Mouse (Mus musculus) liver, postnatal 0 days (tissue): ENCODE measurements around the gene Acp2. TPM values are rescaled to one million over a fixed set of nuclear protein-coding genes. Genes with fewer than 3 reads are reported as not detected.

Source experiments
- ATAC-seq: fragments of 200-750 bp; cut with Nextera tagmentation; 2 replicates; pipeline ENCODE4 v1.8.0; 2017; ENCODE audit warnings: mild to moderate bottlenecking, moderate library complexity
- DNase-seq: peaks from one replicate; pipeline ENCODE4 v3.0.0-alpha.2; 2016
- H3K27ac ChIP-seq: fragments of 300-500 bp; sonication (generic); 2 replicates; pipeline ENCODE4 v1.5.1; 2014; ENCODE audit warnings: antibody characterized with exemption, moderate library complexity, mild to moderate bottlenecking, low read depth
- H3K27me3 ChIP-seq: fragments of 300-500 bp; sonication (generic); 2 replicates; pipeline ENCODE4 v1.6.1; 2014; ENCODE audit warnings: low read length, control low read depth, mixed read lengths; ENCODE audit not compliant: insufficient read depth
- H3K36me3 ChIP-seq: fragments of 300-500 bp; sonication (generic); replicated peaks from 2 replicates; pipeline ENCODE4 v1.6.1; 2014; ENCODE audit warnings: mild to moderate bottlenecking, control low read depth, low read length, moderate library complexity, mixed read lengths; ENCODE audit not compliant: insufficient read depth
- H3K4me1 ChIP-seq: fragments of 300-500 bp; sonication (generic); 2 replicates; pipeline ENCODE4 v1.6.1; 2014; ENCODE audit warnings: antibody characterized with exemption, mild to moderate bottlenecking, control low read depth; ENCODE audit not compliant: insufficient read depth
- H3K4me2 ChIP-seq: fragments of 300-500 bp; sonication (generic); 2 replicates; pipeline ENCODE4 v1.6.1; 2014; ENCODE audit warnings: low read depth, mild to moderate bottlenecking, low read length, moderate library complexity, mixed read lengths
- H3K4me3 ChIP-seq: fragments of 300-500 bp; sonication (generic); 2 replicates; pipeline ENCODE4 v1.5.1; 2014; ENCODE audit warnings: low read depth, low read length
- H3K9ac ChIP-seq: fragments of 300-500 bp; sonication (generic); replicated peaks from 2 replicates; pipeline ENCODE4 v1.6.1; 2014; ENCODE audit warnings: mild to moderate bottlenecking, moderate library complexity
- H3K9me3 ChIP-seq: fragments of 300-500 bp; sonication (generic); 2 replicates; pipeline ENCODE4 v1.6.1; 2016; ENCODE audit warnings: mild to moderate bottlenecking, control low read depth, low read length, mixed read lengths
- CTCF ChIP-seq: sonication (generic); IDR thresholded peaks from 2 replicates; pipeline ENCODE4 v1.5.1; 2016; ENCODE audit warnings: antibody characterized with exemption, low read depth
- EP300 ChIP-seq: IDR thresholded peaks from 2 replicates; pipeline ENCODE4 v1.6.1; 2016; ENCODE audit warnings: antibody characterized with exemption, low read depth, mild to moderate bottlenecking
- WGBS: fragments of 180-500 bp; shearing (Covaris S2); extraction: QIAGEN DNeasy Blood & Tissue Kit; methylation state at CpG from one replicate; pipeline ENCODE4 v1.1.7; 2014; ENCODE audit not compliant: insufficient replicate concordance; 5-methylcytosine and 5-hydroxymethylcytosine counted together
- polyA plus RNA-seq: library from polyadenylated mRNA; unstranded; fragments of >200 nt; fragmentation: Nextera tagmentation; extraction: Ambion mirVana; gene quantifications from 2 replicates; pipeline ENCODE4 v1.2.1, GENCODE M21; 2015

The Acp2 gene
- polyA plus RNA-seq, 1 experiment from 2014 or later: 14.1 TPM

DNA sequence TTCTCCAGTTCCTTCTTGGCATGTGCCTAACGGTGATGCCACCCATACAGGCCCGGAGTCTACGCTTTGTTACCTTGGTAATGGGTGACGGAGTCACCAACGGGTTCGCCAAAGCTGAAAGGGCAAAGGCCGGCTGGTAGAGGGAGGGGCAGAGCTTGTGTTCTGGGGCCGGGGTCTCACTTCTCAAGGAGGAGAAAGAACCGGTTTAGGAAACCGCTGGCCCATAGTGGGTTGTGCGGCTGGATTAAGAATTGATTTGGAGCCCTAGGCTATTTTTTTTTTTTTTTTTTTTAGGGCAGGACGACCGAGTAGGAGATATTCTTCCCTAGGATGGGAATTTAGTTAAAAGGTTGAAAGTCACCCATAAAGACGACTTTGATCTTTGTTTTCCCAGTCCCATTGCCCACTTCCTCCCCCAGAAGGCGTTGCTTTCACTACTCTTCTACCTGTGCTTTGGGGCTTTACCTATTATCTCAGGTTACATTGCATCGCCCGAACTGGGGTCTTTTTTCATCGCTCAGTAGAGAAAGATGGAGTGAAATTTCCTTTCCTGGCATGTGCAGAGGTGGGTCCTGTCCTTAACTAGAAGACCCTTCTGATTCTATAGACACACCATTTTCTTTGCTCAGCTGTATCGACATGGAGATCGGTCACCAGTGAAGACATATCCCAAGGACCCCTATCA is 429 bp downstream of the Acp2 start:
- H3K9me3 ChIP-seq: no peaks in the 10 kb centered on the region
- H3K4me1 ChIP-seq: peaks cover 19% of the 10 kb centered on the region
- H3K27ac ChIP-seq: peak overlapping the region; percentile 87
- 14% methylated on average over 20 of the region's 20 CpGs for WGBS
- H3K4me3 ChIP-seq: peak overlapping the region; percentile 69
- no peak for ATAC-seq
- H3K4me2 ChIP-seq: peak overlapping the region; percentile 81
- no peak for TF ChIP-seq CTCF
- no peak for TF ChIP-seq EP300
- H3K9ac ChIP-seq: peak overlapping the region; percentile 76
- peaks cover 21% of the 10 kb centered on the region; the same call in 1 of the 2 replicates for H3K36me3 ChIP-seq
- H3K27me3 ChIP-seq: no peaks in the 10 kb centered on the region
- no peak for DNase-seq

DNA sequence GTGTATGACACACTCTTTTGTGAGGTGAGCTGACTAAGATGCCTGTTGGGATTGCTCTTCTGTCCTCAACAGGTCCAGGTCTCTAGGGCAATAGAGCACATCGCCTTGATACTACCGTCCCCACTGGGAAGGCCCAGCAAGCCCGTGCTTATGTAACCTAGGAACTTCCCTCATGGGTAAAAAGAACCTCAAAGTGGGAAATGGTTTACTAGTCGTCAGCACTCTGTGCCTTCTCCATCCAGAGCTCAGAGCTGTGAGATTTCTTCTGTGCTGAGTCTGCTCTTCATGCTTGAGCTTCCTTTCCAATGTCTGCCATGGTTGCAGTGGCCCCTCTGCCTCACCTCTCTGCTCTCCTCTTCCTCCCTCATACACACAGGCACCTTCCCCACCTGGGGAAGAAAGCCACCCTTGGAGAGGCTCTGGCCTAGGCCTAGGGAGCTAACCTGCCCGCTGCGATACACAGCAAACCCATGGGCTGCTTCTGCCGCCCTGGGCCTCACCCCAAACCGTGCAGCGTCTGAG is 3.6 kb downstream of the Acp2 start:
- Histone ChIP-seq H3K4me2 (0 out of 2 replicates have a peak overlapping the region, but pooled peaks have one; percentile 30), H3K9me3 (no peaks in the 10 kb centered on the region), H3K4me3 (no peak overlapping the region), H3K9ac (no peak overlapping the region), H3K27ac (peak overlapping the region; percentile 65), H3K27me3 (no peaks in the 10 kb centered on the region), H3K36me3 (peaks cover 45% of the 10 kb centered on the region), H3K4me1 (peaks cover 19% of the 10 kb centered on the region)
- no peak for TF ChIP-seq EP300
- TF ChIP-seq CTCF: no peak
- ATAC-seq (no peak), DNase-seq (no peak)
- WGBS: 67% methylated on average over 9 of the region's 9 CpGs

DNA sequence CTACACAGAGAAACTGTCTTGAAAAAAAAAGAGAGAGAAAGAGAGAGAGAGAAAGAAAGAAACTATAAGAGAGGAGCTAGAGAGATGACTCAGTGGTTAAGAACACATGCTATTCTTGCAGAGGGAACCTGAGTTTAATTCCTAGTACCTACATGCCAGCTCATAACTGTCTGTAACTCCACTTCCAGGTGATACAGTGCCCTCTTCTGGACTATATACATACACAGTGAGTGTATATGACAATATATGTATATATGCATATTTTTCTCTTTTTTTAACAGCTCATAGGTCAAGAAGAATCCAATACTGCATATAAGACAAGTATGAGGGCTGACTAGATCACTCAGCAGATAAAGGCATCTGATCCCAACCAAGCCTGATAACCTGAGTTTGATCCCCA is 10.6 kb downstream of the Acp2 start:
- Histone ChIP-seq H3K4me1 (0 out of 2 replicates have a peak, but pooled peaks cover 2% of the 10 kb centered on the region), H3K9me3 (no peaks in the 10 kb centered on the region), H3K36me3 (peaks cover 39% of the 10 kb centered on the region), H3K27ac (no peak overlapping the region), H3K9ac (no peak overlapping the region), H3K4me3 (no peak overlapping the region), H3K4me2 (no peak overlapping the region), H3K27me3 (no peaks in the 10 kb centered on the region)
- ATAC-seq: no peak
- no peak for DNase-seq
- TF ChIP-seq EP300 (no peak), CTCF (peak; percentile 41)

DNA sequence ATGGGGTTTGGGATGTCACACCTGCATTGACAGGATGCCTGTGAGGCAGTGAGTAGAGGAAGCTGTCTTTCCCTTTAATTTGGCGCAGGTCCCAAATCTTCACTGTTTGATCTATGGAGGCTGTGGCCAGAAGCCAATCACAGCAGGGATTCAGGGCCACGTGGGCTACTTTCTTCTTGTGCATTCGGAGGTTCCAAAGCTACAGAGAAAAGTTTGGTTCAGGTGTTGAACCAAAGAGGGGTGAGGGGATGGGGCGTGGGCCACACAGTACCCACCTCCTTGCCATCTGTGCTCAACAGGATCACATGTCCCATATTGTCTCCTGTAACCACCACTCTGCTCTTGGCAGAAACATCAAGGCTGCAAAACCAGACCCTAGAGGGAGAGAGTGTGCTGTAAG is 14.3 kb downstream of the Acp2 start:
- no peaks in the 10 kb centered on the region for H3K27me3 ChIP-seq
- H3K36me3 ChIP-seq: peaks cover 14% of the 10 kb centered on the region
- H3K4me3 ChIP-seq: no peak overlapping the region
- 0 out of 2 replicates have a peak, but pooled peaks cover 2% of the 10 kb centered on the region for H3K4me1 ChIP-seq
- DNase-seq: peak; percentile 43
- no peaks in the 10 kb centered on the region for H3K9me3 ChIP-seq
- H3K27ac ChIP-seq: no peak overlapping the region
- TF ChIP-seq EP300 (no peak), CTCF (no peak)
- H3K4me2 ChIP-seq: 0 out of 2 replicates have a peak overlapping the region, but pooled peaks have one; percentile 32
- whole genome bisulfite sequencing: 57% methylated on average over 4 of the region's 4 CpGs
- no peak overlapping the region for H3K9ac ChIP-seq
- ATAC-seq: peak; percentile 81

DNA sequence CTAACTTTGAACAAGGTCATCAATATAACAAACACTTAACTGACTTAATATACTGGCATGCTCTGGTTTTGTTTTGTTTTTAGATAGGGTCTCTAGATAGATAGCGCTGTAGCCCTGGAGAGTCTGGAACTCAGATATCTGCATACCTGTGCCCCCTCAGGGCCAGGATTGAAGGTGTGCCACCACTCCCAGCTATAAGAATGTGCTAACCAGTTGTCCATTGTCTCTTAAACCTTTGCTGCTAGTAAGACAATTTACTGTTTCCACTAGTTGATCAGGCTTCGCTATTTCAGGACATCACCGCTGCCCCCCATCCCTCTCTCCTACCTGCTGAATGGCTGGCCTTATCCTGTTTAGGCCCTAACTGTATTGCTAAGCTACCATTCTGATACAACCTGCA is 17.8 kb downstream of the Acp2 start:
- 90% methylated on average over 3 of the region's 3 CpGs for WGBS
- Histone ChIP-seq H3K9me3 (no peaks in the 10 kb centered on the region), H3K4me2 (no peak overlapping the region), H3K4me3 (no peak overlapping the region), H3K27ac (no peak overlapping the region), H3K27me3 (no peaks in the 10 kb centered on the region), H3K4me1 (0 out of 2 replicates have a peak, but pooled peaks cover 2% of the 10 kb centered on the region), H3K36me3 (0 out of 2 replicates have a peak, but pooled peaks cover 5% of the 10 kb centered on the region), H3K9ac (no peak overlapping the region)
- DNase-seq: no peak
- ATAC-seq: no peak
- no peak for TF ChIP-seq CTCF
- no peak for TF ChIP-seq EP300

DNA sequence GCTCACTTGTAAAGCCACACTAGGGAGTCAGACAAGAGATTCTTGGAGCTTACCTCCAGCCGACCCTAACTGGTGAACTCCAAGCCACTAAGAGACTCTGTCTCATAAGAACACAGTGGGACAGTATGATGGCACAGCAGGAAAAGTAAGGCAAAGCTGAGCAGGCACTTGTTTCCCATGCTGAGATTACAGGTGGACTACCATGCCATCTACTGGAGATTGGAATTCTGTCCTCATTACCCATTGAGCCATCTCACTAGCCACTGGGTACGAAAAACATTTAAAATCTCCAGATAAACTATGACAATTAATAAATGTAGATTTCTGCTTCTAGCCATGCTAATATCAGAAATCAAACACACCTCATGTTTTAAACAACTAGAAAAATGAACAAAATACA is 20.9 kb downstream of the Acp2 start:
- DNase-seq (no peak), ATAC-seq (no peak)
- no peak overlapping the region for H3K9ac ChIP-seq
- no peak overlapping the region for H3K4me3 ChIP-seq
- no peaks in the 10 kb centered on the region for H3K9me3 ChIP-seq
- H3K4me2 ChIP-seq: no peak overlapping the region
- WGBS: 74% methylated on average over 2 of the region's 2 CpGs
- H3K36me3 ChIP-seq: 0 out of 2 replicates have a peak, but pooled peaks cover 2% of the 10 kb centered on the region
- no peaks in the 10 kb centered on the region for H3K27me3 ChIP-seq
- H3K27ac ChIP-seq: no peak overlapping the region
- H3K4me1 ChIP-seq: no peaks in the 10 kb centered on the region
- no peak for TF ChIP-seq EP300
- peak; percentile 29; the same call in 1 of the 2 replicates for TF ChIP-seq CTCF
